In genomic region chr9:25265795-25266194, GRCm38 (mm10) we compare ENCODE assay signal across 17 mouse cellular contexts.
"Had no signal": no experiment of that assay in that cellular context is flagged by ENCODE, and none has a peak within 500 bp of the region (broad histone marks: within the 10 kb centered on the region; RNA-seq: fewer than 3 reads in every experiment).

No protein-coding gene starts in this region.

- H3K4me2 ChIP-seq: liver, embryonic 11.5 days; liver, embryonic 13.5 days; liver, embryonic 15.5 days; lung, embryonic 15.5 days; midbrain, embryonic 11.5 days; midbrain, embryonic 13.5 days; midbrain, embryonic 15.5 days; neural tube, embryonic 12.5 days; stomach, embryonic 15.5 days had no signal

- H3K4me3 ChIP-seq: liver, embryonic 13.5 days; liver, embryonic 15.5 days; lung, embryonic 15.5 days; megakaryocyte, embryonic 14.5 days; midbrain, embryonic 13.5 days; midbrain, embryonic 15.5 days; neural tube, embryonic 12.5 days; stomach, embryonic 15.5 days had no signal

- H3K4me1 ChIP-seq: midbrain, embryonic 13.5 days; midbrain, embryonic 15.5 days; neural tube, embryonic 12.5 days had no signal

- ATAC-seq: liver, postnatal 0 days; midbrain, embryonic 13.5 days; midbrain, embryonic 15.5 days had no signal

- H3K27me3 ChIP-seq: liver, embryonic 13.5 days; liver, embryonic 15.5 days; lung, embryonic 15.5 days; megakaryocyte, embryonic 14.5 days; midbrain, embryonic 13.5 days; midbrain, embryonic 15.5 days; neural tube, embryonic 12.5 days; stomach, embryonic 15.5 days had no signal

- H3K9me3 ChIP-seq: liver, embryonic 13.5 days; liver, embryonic 15.5 days; lung, embryonic 15.5 days; megakaryocyte, embryonic 14.5 days; midbrain, embryonic 13.5 days; midbrain, embryonic 15.5 days; neural tube, embryonic 12.5 days; stomach, embryonic 15.5 days had no signal

- DNase-seq: liver, embryonic 13.5 days; liver, postnatal 0 days; right cerebral cortex, postnatal 14 days; thymus, adult 2 months; thymus, postnatal 14 days; thymus, postnatal 36 days had no signal

- H3K9ac ChIP-seq: liver, embryonic 13.5 days; liver, embryonic 15.5 days; liver, postnatal 0 days; lung, embryonic 15.5 days; midbrain, embryonic 13.5 days; midbrain, embryonic 15.5 days; neural tube, embryonic 12.5 days; stomach, embryonic 15.5 days had no signal

- H3K27ac ChIP-seq: liver, embryonic 13.5 days; liver, embryonic 15.5 days; lung, embryonic 15.5 days; macrophage; midbrain, embryonic 13.5 days; midbrain, embryonic 15.5 days; neural tube, embryonic 12.5 days; stomach, embryonic 15.5 days; stomach, postnatal 0 days had no signal
